Mouse (Mus musculus): ENCODE measurements around the gene Aco1. TPM values are rescaled to one million over a fixed set of nuclear protein-coding genes. Genes with fewer than 3 reads are reported as not detected.

The Aco1 gene
- polyA plus RNA-seq (2012; rRNA removed), result 52.8 and 52.9 TPM in 2 replicates

DNA sequence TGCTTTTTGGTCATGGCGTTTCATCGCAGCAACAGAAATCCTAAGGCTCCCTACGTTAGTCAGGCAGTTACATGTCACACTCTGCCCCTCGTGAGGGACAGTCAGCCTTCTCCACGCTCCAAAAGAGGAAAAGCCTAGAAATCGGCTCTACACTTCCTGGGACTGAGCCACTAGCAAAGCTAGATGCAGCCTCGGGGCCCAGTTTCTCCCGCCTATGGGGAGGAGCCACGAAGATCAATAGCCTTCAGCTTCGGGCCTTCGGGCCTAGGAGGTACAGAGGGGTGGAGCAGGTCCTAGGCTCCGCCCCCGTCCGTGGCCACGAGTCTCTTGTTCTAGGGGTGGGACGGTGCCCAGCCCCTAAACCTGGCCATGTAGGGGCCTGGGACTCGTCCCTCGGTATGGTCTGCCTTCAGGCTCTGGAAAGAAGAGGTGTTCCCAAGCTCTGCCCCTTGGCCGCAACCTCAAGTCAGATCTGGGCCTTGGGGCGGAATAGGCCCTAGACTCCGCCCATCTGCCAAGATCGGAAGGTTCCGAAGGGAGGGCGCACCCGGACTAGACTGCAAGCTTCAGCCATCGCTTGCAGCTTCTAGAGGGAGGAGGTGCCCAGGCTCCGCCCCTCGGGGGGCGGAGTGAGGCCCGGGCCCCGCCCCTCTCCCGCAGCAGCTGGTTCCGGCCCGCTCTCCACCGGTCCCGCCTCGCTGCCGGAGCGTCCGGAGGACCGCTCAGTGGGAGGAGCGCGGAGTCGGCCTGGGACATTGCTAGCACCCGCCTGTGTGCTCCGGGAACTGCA, at the start of gene Aco1:
Aco1 (plus strand) TSS at position 339 of the 790 bp plus-strand sequence.

DNA sequence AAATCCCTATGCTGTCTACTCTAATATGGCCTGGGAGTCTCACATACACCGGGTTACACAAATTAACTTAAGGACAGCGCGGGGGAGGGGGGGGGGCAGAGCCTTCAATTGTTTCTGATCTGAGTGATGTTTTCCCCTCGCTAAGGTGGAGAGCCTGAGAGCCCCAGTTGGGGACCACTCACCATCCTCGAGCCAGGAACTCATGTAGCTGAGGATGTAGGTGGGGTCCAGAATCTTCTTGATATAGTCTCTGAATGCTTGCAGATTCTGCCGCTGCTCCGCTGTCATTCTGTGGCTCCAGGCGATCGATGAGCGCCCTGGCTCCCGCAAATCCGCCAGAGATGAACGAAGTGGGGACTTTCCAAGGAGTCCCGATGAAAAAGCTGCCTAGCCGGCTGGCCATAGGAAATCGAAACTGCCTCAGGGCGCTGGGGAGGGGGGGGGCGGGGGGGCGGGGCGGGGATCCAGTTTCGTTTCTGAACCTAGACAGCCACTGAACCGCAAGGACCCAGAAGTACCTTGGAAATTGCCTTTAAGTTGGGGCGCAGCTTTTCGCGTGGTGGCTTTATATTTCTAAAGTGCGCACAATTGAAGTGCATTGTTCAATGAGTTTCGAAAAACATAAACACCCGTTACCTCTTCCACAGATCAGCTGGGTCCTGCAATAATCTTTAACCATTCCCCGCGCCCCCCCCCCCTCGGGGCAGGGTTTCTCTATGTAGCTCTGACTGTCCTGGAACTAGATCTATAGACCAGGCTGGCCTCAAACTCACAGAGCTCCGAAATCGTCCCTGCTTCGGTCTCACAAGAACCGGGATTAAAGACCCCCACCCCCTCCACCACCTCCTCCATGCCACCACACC, 96.8 kb downstream of the Aco1 start, which contains the start of gene Ddx58:
Ddx58 (minus strand) TSS at position 420 of the 863 bp plus-strand sequence.

Other genes starting within 250 kb of the Aco1 start
- gene Ddx58, start 96.7 kb downstream of the Aco1 start, polyA plus RNA-seq (2012; rRNA removed), result 3.4 and 4.0 TPM in 2 replicates
- gene Smim27, start 126.5 kb downstream of the Aco1 start, polyA plus RNA-seq (2012; rRNA removed), result 6.3 and 7.4 TPM in 2 replicates
- 12.2 and 13.2 TPM in 2 replicates for gene Topors, start 126.8 kb downstream of the Aco1 start, polyA plus RNA-seq (2012; rRNA removed)
- 179 and 188 TPM in 2 replicates for gene Ndufb6, start 136.3 kb downstream of the Aco1 start, polyA plus RNA-seq (2012; rRNA removed)